Mouse (Mus musculus) forebrain, postnatal 0 days (tissue): ENCODE measurements around the gene Eif5. TPM values are rescaled to one million over a fixed set of nuclear protein-coding genes. Genes with fewer than 3 reads are reported as not detected.

Experiments
- ATAC-seq: fragments of 200-750 bp; cut with Nextera tagmentation; 2 replicates; pipeline ENCODE4 v1.8.0; 2017; ENCODE audit warnings: mild to moderate bottlenecking, moderate library complexity
- DNase-seq: peaks from one replicate; pipeline ENCODE4 v3.0.0-alpha.2; 2015
- H3K27ac ChIP-seq: fragments of 300-500 bp; sonication (generic); 2 replicates; pipeline ENCODE4 v1.5.1; 2014; ENCODE audit warnings: low read depth, mild to moderate bottlenecking, antibody characterized with exemption, low read length, moderate library complexity, mixed read lengths
- H3K27me3 ChIP-seq: fragments of 300-500 bp; sonication (generic); 2 replicates; pipeline ENCODE4 v1.6.1; 2014; ENCODE audit warnings: mild to moderate bottlenecking, low read length, mixed read lengths; ENCODE audit not compliant: insufficient read depth
- H3K36me3 ChIP-seq: fragments of 300-500 bp; sonication (generic); 2 replicates; pipeline ENCODE4 v1.6.1; 2014; ENCODE audit warnings: mild to moderate bottlenecking, moderate library complexity; ENCODE audit not compliant: insufficient read depth
- H3K4me1 ChIP-seq: fragments of 300-500 bp; sonication (generic); 2 replicates; pipeline ENCODE4 v1.6.1; 2014; ENCODE audit warnings: antibody characterized with exemption; ENCODE audit not compliant: insufficient read depth
- H3K4me2 ChIP-seq: fragments of 300-500 bp; sonication (generic); 2 replicates; pipeline ENCODE4 v1.6.1; 2014; ENCODE audit warnings: low read depth, mild to moderate bottlenecking, moderate library complexity
- H3K4me3 ChIP-seq: fragments of 300-500 bp; sonication (generic); 2 replicates; pipeline ENCODE4 v1.5.1; 2014; ENCODE audit warnings: low read depth, low read length, mixed read lengths
- H3K9ac ChIP-seq: fragments of 300-500 bp; sonication (generic); 2 replicates; pipeline ENCODE4 v1.6.1; 2014; ENCODE audit warnings: mild to moderate bottlenecking
- H3K9me3 ChIP-seq: fragments of 300-500 bp; sonication (generic); 2 replicates; pipeline ENCODE4 v1.6.1; 2016; ENCODE audit warnings: low read length
- CTCF ChIP-seq: sonication (generic); IDR thresholded peaks from 2 replicates; pipeline ENCODE4 v1.5.1; 2016; ENCODE audit warnings: antibody characterized with exemption, control low read depth, low read depth
- WGBS: fragments of 180-500 bp; shearing (Covaris S2); extraction: QIAGEN DNeasy Blood & Tissue Kit; methylation state at CpG from one replicate; pipeline ENCODE4 v1.1.7; 2014; 5-methylcytosine and 5-hydroxymethylcytosine counted together
- polyA plus RNA-seq: library from polyadenylated mRNA; unstranded; fragments of >200 nt; fragmentation: Nextera tagmentation; extraction: Ambion mirVana; gene quantifications from 2 replicates; pipeline ENCODE4 v1.2.1, GENCODE M21; 2015
- total RNA-seq: library from RNA; depleted of rRNA; stranded (reverse); fragments of >200 nt; gene quantifications from 2 replicates; pipeline ENCODE4 v1.2.3, GENCODE M21; 2014; rRNA removed

The Eif5 gene
- total and polyA plus RNA-seq, 2 experiments from 2014 or later, result 366 to 648 TPM

GRCm38 (mm10) chr12:111593775-111594174 is 56.0 kb downstream of the Eif5 start:
- no peak overlapping the region for H3K4me2 ChIP-seq
- H3K9ac ChIP-seq, result no peak overlapping the region
- WGBS, result 62% methylated on average over 2 of the region's 2 CpGs
- TF ChIP-seq CTCF, result no peak
- no peaks in the 10 kb centered on the region for H3K9me3 ChIP-seq
- H3K36me3 ChIP-seq, result peaks cover 36% of the 10 kb centered on the region
- no peaks in the 10 kb centered on the region for H3K27me3 ChIP-seq
- H3K27ac ChIP-seq, result no peak overlapping the region
- no peak for DNase-seq
- H3K4me3 ChIP-seq, result no peak overlapping the region
- H3K4me1 ChIP-seq, result no peaks in the 10 kb centered on the region
- no peak for ATAC-seq

Other genes with a start within 250 kb of the Eif5 start
- gene Cdc42bpb, start 160.3 kb upstream of the Eif5 start, total RNA-seq, result 113 and 139 TPM in 2 replicates
- gene Cdc42bpb, start 160.3 kb upstream of the Eif5 start, polyA plus RNA-seq, result 28.0 and 31.1 TPM in 2 replicates
- 3.7 and 4.4 TPM in 2 replicates for gene Lbhd2, start 131.2 kb upstream of the Eif5 start, total RNA-seq
- 10.5 and 12.9 TPM in 2 replicates for gene Lbhd2, start 131.2 kb upstream of the Eif5 start, polyA plus RNA-seq
- 2.1 TPM in 2 replicates for gene Exoc3l4, start 121.0 kb upstream of the Eif5 start, total RNA-seq
- gene Exoc3l4, start 121.0 kb upstream of the Eif5 start, polyA plus RNA-seq, result 1.5 and 2.0 TPM in 2 replicates
- gene Tnfaip2, start 95.5 kb upstream of the Eif5 start, total RNA-seq, result 1.0 and 4.8 TPM in 2 replicates
- 0.33 and 1.2 TPM in 2 replicates for gene Tnfaip2, start 95.5 kb upstream of the Eif5 start, polyA plus RNA-seq
- 5.1 and 5.4 TPM in 2 replicates for gene Gm266, start 52.2 kb upstream of the Eif5 start, total RNA-seq
- 3.7 and 5.2 TPM in 2 replicates for gene Gm266, start 52.2 kb upstream of the Eif5 start, polyA plus RNA-seq
- gene Mark3, start 36.5 kb downstream of the Eif5 start, total RNA-seq, result 172 and 182 TPM in 2 replicates
- gene Mark3, start 36.5 kb downstream of the Eif5 start, polyA plus RNA-seq, result 36.9 and 42.4 TPM in 2 replicates
- gene Ckb, start 134.3 kb downstream of the Eif5 start, total RNA-seq, result 1,430 and 1,456 TPM in 2 replicates
- gene Ckb, start 134.3 kb downstream of the Eif5 start, polyA plus RNA-seq, result 1,561 and 1,650 TPM in 2 replicates
- 15.9 and 19.6 TPM in 2 replicates for gene Trmt61a, start 140.1 kb downstream of the Eif5 start, total RNA-seq
- 8.8 and 10.9 TPM in 2 replicates for gene Trmt61a, start 140.1 kb downstream of the Eif5 start, polyA plus RNA-seq
- 50.6 and 54.2 TPM in 2 replicates for gene Bag5, start 175.2 kb downstream of the Eif5 start, total RNA-seq
- gene Bag5, start 175.2 kb downstream of the Eif5 start, polyA plus RNA-seq, result 60.7 and 71.2 TPM in 2 replicates
- gene Apopt1, start 175.2 kb downstream of the Eif5 start, total RNA-seq, result 27.8 and 30.1 TPM in 2 replicates
- gene Apopt1, start 175.2 kb downstream of the Eif5 start, polyA plus RNA-seq, result 52.7 and 59.8 TPM in 2 replicates
- gene Klc1, start 220.8 kb downstream of the Eif5 start, total RNA-seq, result 596 and 608 TPM in 2 replicates
- gene Klc1, start 220.8 kb downstream of the Eif5 start, polyA plus RNA-seq, result 592 and 640 TPM in 2 replicates